Mouse (Mus musculus): ENCODE data around the gene Ces4a. TPM values are rescaled to one million over a fixed set of nuclear protein-coding genes. Genes with fewer than 3 reads are reported as not detected.

Ces4a gene
- total and polyA plus RNA-seq, 2 experiments from 2014 or later, result 0.10 TPM; not detected in 1

DNA sequence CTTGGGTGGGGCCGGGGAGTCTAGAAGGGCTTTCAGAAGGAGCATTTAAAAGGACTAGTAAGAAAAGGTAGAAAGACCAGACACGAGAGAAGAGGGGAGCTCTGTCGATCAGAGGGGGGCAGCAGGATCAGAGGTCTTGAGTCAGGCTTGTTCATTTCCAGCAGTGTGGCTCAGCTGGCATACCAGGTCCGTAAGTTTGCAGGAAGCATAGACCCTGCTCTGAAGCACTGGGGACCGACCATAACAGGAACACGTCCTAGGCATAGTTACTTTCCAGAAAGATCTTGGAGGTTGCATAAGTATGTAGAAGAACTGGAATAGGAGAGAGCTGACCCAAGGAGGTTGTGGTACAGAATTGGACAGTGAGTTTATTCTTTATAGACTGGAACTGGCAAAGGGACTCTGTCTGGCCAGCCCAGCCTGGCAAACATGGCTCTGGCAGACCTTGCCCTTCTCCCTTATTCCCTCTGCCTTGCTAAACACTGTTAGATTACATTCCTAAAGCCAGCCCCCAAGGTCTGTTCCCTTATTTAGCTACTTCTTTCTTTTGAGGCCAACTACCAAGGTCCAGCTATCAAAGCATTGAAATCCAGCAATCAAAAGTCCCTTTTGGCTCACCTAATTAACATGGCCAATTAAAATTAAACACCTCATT lies 23.6 kb downstream of the Ces4a start:
- Histone ChIP-seq H3K27ac (ENCODE audit: low read depth, low read length) (no peak overlapping the region), H3K4me1 (ENCODE audit: insufficient read depth) (0 out of 2 replicates have a peak, but pooled peaks cover 11% of the 10 kb centered on the region), H3K9ac (no peak overlapping the region), H3K9me3 (ENCODE audit: low read length) (no peaks in the 10 kb centered on the region), H3K36me3 (ENCODE audit: insufficient read depth) (no peaks in the 10 kb centered on the region), H3K4me3 (ENCODE audit: low read depth, low read length) (no peak overlapping the region), H3K27me3 (ENCODE audit: insufficient read depth, low read length) (no peaks in the 10 kb centered on the region), H3K4me2 (ENCODE audit: low read depth) (no peak overlapping the region)
- no peak for ATAC-seq
- no peak for TF ChIP-seq CTCF (IDR thresholded peaks at IDR 0.05; ENCODE audit: low read depth)
- WGBS, result 69% methylated on average over 6 of the region's 6 CpGs
- DNase-seq, result peak; percentile 7

DNA sequence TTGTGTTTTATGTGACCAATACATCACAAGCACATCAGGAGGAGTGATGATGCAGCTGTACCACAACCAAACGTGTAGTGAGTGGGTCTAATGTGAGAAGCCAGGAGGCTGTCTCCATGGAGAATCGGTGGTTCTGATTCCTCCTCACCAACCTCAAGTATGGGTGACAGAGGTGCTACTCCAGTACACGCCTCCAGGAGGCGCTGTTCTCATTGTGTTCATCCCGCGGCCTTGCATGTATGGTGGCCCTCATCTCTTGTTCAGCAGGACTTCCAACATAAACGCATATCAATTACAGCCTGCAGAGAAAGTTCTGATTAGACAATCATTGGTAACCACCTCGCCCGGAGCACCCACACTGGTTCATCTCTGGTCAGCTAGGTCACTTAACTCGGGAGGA lies 26.0 kb downstream of the Ces4a start:
- ATAC-seq (no peak), DNase-seq (no peak)
- H3K36me3 ChIP-seq (ENCODE audit: insufficient read depth), result no peaks in the 10 kb centered on the region
- H3K4me2 ChIP-seq (ENCODE audit: low read depth), result no peak overlapping the region
- 66% methylated on average over 10 of the region's 10 CpGs for whole genome bisulfite sequencing
- H3K9ac ChIP-seq, result no peak overlapping the region
- H3K27me3 ChIP-seq (ENCODE audit: insufficient read depth, low read length), result no peaks in the 10 kb centered on the region
- H3K4me3 ChIP-seq (ENCODE audit: low read depth, low read length), result no peak overlapping the region
- no peak overlapping the region for H3K27ac ChIP-seq (ENCODE audit: low read depth, low read length)
- H3K4me1 ChIP-seq (ENCODE audit: insufficient read depth), result 0 out of 2 replicates have a peak, but pooled peaks cover 9% of the 10 kb centered on the region
- TF ChIP-seq CTCF (IDR thresholded peaks at IDR 0.05; ENCODE audit: low read depth), result peak; percentile 38; the same call in 1 of the 2 replicates
- H3K9me3 ChIP-seq (ENCODE audit: low read length), result no peaks in the 10 kb centered on the region

DNA sequence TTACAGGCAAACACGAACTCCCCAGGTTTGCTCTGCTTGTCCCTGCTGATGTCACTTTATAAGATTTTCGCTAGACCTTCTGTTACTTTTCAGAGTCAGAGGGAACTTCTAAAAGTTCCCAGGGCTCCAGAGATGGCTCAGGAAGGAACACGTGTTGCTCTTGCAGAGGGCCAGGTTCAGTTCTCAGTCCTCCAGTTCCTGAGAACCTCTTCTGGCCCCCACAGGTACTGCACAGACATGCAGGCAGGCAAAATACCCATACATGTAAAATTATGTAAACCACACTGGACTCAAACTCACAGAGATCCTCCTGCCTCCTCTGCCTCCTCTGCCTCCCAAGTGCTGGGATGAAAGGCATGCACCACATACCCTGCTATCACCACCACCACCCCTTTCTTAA lies 26.5 kb downstream of the Ces4a start:
- 81% methylated on average over 3 of the region's 3 CpGs for WGBS
- Histone ChIP-seq H3K4me3 (ENCODE audit: low read depth, low read length) (no peak overlapping the region), H3K27me3 (ENCODE audit: insufficient read depth, low read length) (no peaks in the 10 kb centered on the region)

DNA sequence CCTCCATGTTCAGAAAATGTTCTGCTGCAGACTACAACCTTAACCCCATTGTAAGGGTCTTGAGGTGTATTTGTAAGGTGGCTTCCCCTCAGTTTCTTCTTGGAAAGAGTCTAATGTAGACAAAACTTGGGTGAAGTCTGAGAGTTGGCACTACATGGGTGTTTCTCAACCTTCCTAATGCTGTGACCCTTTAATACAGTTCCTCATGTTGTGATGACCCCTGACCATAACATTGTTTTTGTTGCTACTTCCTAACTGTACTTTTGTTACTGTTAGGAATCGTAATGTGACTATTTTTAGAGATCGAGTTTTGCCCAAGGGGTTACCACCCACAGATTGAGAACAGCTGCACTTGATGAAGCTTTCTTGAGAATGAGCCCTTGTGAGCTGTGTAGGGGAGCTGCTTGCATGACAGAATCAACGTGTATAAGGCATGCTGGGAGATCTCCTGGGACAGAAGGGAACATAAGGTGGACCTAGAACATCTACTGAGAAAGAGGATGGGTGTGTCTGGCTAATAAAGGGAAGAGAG lies 29.6 kb downstream of the Ces4a start:
- no peak overlapping the region for H3K27ac ChIP-seq (ENCODE audit: low read depth, low read length)
- 60% methylated on average over 3 of the region's 3 CpGs for WGBS
- H3K4me1 ChIP-seq (ENCODE audit: insufficient read depth), result no peaks in the 10 kb centered on the region
- no peak overlapping the region for H3K4me3 ChIP-seq (ENCODE audit: low read depth, low read length)
- H3K27me3 ChIP-seq (ENCODE audit: insufficient read depth, low read length), result no peaks in the 10 kb centered on the region
- no peak overlapping the region for H3K9ac ChIP-seq
- no peak for DNase-seq
- H3K9me3 ChIP-seq (ENCODE audit: low read length), result no peaks in the 10 kb centered on the region
- no peak for ATAC-seq
- no peak overlapping the region for H3K4me2 ChIP-seq (ENCODE audit: low read depth)
- no peak for TF ChIP-seq CTCF (IDR thresholded peaks at IDR 0.05; ENCODE audit: low read depth)
- H3K36me3 ChIP-seq (ENCODE audit: insufficient read depth), result no peaks in the 10 kb centered on the region

More for the DNA sequence above, 26.5 kb downstream of the Ces4a start:
- no peak overlapping the region for H3K4me2 ChIP-seq (ENCODE audit: low read depth)
- H3K27ac ChIP-seq (ENCODE audit: low read depth, low read length), result no peak overlapping the region
- no peaks in the 10 kb centered on the region for H3K36me3 ChIP-seq (ENCODE audit: insufficient read depth)
- DNase-seq, result no peak
- no peaks in the 10 kb centered on the region for H3K9me3 ChIP-seq (ENCODE audit: low read length)
- no peak overlapping the region for H3K9ac ChIP-seq
- H3K4me1 ChIP-seq (ENCODE audit: insufficient read depth), result 0 out of 2 replicates have a peak, but pooled peaks cover 4% of the 10 kb centered on the region
- no peak for TF ChIP-seq CTCF (IDR thresholded peaks at IDR 0.05; ENCODE audit: low read depth)
- no peak for ATAC-seq

DNA sequence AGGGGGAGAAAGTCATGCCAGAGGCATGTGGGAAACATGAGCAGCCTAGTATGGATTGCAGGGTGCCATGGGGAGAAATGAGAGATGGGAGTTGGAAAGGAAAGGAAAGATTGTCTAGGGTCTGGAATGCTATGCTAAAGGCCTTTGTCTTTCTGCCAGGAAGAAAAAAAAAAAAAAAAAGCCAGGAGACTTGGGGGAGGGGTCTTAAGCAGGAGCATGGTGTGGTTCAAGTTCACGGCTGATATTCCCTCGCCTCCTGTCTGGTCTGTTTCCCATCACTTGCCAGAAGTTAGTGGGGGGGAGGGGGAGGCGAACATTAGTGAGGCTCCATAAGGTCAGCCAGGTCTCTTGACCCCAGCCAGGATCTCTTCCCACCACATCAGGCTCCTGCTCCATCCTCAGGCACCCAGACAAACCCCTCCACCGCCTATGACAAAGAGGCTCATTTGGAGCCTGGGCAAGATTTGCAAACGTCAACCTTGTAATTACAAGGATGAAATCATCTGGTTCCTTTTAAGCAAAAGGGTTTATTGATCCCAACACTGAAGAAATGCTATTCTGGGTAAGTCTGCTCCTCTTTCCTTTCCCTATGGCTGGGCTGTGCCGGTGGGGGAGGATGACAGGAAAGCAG lies 32.8 kb downstream of the Ces4a start:
- H3K36me3 ChIP-seq (ENCODE audit: insufficient read depth), result no peaks in the 10 kb centered on the region
- H3K27me3 ChIP-seq (ENCODE audit: insufficient read depth, low read length), result no peaks in the 10 kb centered on the region
- TF ChIP-seq CTCF (IDR thresholded peaks at IDR 0.05; ENCODE audit: low read depth), result no peak
- WGBS, result 31% methylated on average over 6 of the region's 6 CpGs
- no peak overlapping the region for H3K4me2 ChIP-seq (ENCODE audit: low read depth)
- ATAC-seq (no peak), DNase-seq (no peak)
- H3K27ac ChIP-seq (ENCODE audit: low read depth, low read length), result no peak overlapping the region
- no peaks in the 10 kb centered on the region for H3K4me1 ChIP-seq (ENCODE audit: insufficient read depth)
- H3K9me3 ChIP-seq (ENCODE audit: low read length), result no peaks in the 10 kb centered on the region
- no peak overlapping the region for H3K4me3 ChIP-seq (ENCODE audit: low read depth, low read length)
- no peak overlapping the region for H3K9ac ChIP-seq

DNA sequence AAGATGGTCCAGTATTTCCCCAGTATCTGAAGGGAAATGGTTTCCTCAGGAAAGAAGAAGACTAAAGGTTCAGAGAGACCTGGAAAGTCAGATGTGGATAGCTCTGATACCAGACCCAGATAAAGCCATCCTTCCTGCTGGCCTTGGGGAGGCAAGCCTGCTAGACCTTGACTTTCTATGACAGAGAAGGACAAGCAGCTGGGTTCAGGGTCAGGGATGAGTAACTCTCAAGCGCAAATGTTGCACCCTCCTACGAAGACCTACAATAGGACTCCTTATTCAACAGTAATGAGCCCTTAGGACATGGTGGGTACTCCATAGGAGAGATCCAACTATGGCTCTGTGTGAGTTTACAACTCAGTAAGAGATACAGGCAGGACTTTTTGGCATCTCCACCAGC lies 33.6 kb downstream of the Ces4a start:
- no peaks in the 10 kb centered on the region for H3K9me3 ChIP-seq (ENCODE audit: low read length)
- no peaks in the 10 kb centered on the region for H3K4me1 ChIP-seq (ENCODE audit: insufficient read depth)
- H3K36me3 ChIP-seq (ENCODE audit: insufficient read depth), result no peaks in the 10 kb centered on the region
- no peak for ATAC-seq
- no peaks in the 10 kb centered on the region for H3K27me3 ChIP-seq (ENCODE audit: insufficient read depth, low read length)
- DNase-seq, result no peak
- no peak overlapping the region for H3K4me3 ChIP-seq (ENCODE audit: low read depth, low read length)
- no peak for TF ChIP-seq CTCF (IDR thresholded peaks at IDR 0.05; ENCODE audit: low read depth)
- no peak overlapping the region for H3K27ac ChIP-seq (ENCODE audit: low read depth, low read length)
- H3K4me2 ChIP-seq (ENCODE audit: low read depth), result no peak overlapping the region
- 90% methylated on average over 2 of the region's 2 CpGs for WGBS
- no peak overlapping the region for H3K9ac ChIP-seq

DNA sequence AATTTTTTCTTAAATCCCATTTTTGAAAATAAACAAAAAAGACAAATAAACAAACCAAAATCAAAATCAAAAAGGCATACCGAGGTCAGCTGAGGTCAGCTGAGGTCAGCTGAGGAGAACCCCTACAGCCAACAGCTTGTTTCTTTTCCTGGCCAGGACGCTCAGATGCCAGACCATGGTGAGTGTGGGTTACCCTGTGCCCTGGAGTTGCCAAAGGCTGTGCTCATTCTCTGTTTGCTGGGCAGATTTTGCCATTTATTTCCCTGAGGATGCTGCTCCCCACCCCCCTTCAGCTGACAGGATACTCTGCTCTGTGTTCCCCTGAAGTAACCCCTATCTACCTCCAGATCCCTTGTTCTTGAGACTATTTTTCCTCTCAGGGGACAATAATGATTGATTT lies 35.5 kb downstream of the Ces4a start:
- Histone ChIP-seq H3K27me3 (ENCODE audit: insufficient read depth, low read length) (no peaks in the 10 kb centered on the region), H3K4me2 (ENCODE audit: low read depth) (no peak overlapping the region), H3K4me1 (ENCODE audit: insufficient read depth) (no peaks in the 10 kb centered on the region), H3K36me3 (ENCODE audit: insufficient read depth) (no peaks in the 10 kb centered on the region), H3K9ac (no peak overlapping the region), H3K9me3 (ENCODE audit: low read length) (no peaks in the 10 kb centered on the region), H3K4me3 (ENCODE audit: low read depth, low read length) (no peak overlapping the region), H3K27ac (ENCODE audit: low read depth, low read length) (no peak overlapping the region)
- TF ChIP-seq CTCF (IDR thresholded peaks at IDR 0.05; ENCODE audit: low read depth), result no peak
- no peak for DNase-seq
- 76% methylated on average over 2 of the region's 2 CpGs for WGBS
- ATAC-seq, result no peak

Data from forebrain, postnatal 0 days (tissue).